Mouse (Mus musculus) adrenal gland, adult 2 months (tissue): ENCODE measurements around the gene Scube2. TPM values are rescaled to one million over a fixed set of nuclear protein-coding genes. Genes with fewer than 3 reads are reported as not detected.
A peak's percentile ranks its signal among the peaks of the same experiment; 100 is the strongest.

ENCODE experiments used
- DNase-seq: peaks from one replicate; pipeline ENCODE4 v3.0.0; 2021
- polyA plus RNA-seq: library from polyadenylated mRNA; depleted of rRNA; stranded (reverse); fragments of >200 nt; gene quantifications from 2 replicates; pipeline ENCODE4 v1.2.3, GENCODE M21; 2012
- total RNA-seq, 2 experiments: library from RNA; stranded (reverse); gene quantifications; 2 replicates each; pipeline ENCODE4 v1.2.3; 2021

The Scube2 gene
- total and polyA plus RNA-seq, 3 experiments, result 0.17 to 0.62 (median 0.22) TPM

GRCm38 (mm10) chr7:109850531-109850930 lies 14.9 kb downstream of the Scube2 start:
- no peak for DNase-seq

GRCm38 (mm10) chr7:109849750-109850434 lies 15.6 kb downstream of the Scube2 start:
- DNase-seq, result no peak

- DNase-seq, result no peak
These were observed 16.4 kb downstream of the Scube2 start for GRCm38 (mm10) chr7:109848867-109849733.

GRCm38 (mm10) chr7:109844100-109844499 lies 21.4 kb downstream of the Scube2 start:
- no peak for DNase-seq

- no peak for DNase-seq
These were observed 23.7 kb downstream of the Scube2 start for GRCm38 (mm10) chr7:109841618-109842418.

GRCm38 (mm10) chr7:109841031-109841430 lies 24.4 kb downstream of the Scube2 start:
- DNase-seq, result no peak

- no peak for DNase-seq
These were observed 26.9 kb downstream of the Scube2 start for GRCm38 (mm10) chr7:109838613-109839012.

GRCm38 (mm10) chr7:109837651-109838050 lies 27.8 kb downstream of the Scube2 start:
- no peak for DNase-seq

GRCm38 (mm10) chr7:109834894-109835293 lies 30.6 kb downstream of the Scube2 start:
- no peak for DNase-seq

- DNase-seq, result peak; percentile 51
These were observed 34.1 kb downstream of the Scube2 start for GRCm38 (mm10) chr7:109831376-109831775.

GRCm38 (mm10) chr7:109826911-109827310 lies 38.6 kb downstream of the Scube2 start:
- DNase-seq, result peak; percentile 72

GRCm38 (mm10) chr7:109825293-109825692 lies 40.2 kb downstream of the Scube2 start:
- DNase-seq, result no peak

- no peak for DNase-seq
These were observed 46.9 kb downstream of the Scube2 start for GRCm38 (mm10) chr7:109818600-109818999.

GRCm38 (mm10) chr7:109817954-109818353 lies 47.5 kb downstream of the Scube2 start:
- no peak for DNase-seq

- no peak for DNase-seq
These were observed 51.9 kb downstream of the Scube2 start for GRCm38 (mm10) chr7:109813330-109814140.

- DNase-seq, result no peak
These were observed 57.6 kb downstream of the Scube2 start for GRCm38 (mm10) chr7:109807616-109808485.

GRCm38 (mm10) chr7:109804843-109805242 lies 60.6 kb downstream of the Scube2 start:
- peak; percentile 24 for DNase-seq

- DNase-seq, result peak; percentile 62
These were observed 61.1 kb downstream of the Scube2 start for GRCm38 (mm10) chr7:109804355-109804754.

- DNase-seq, result no peak
These were observed 62.0 kb downstream of the Scube2 start for GRCm38 (mm10) chr7:109803516-109803915.

GRCm38 (mm10) chr7:109800626-109801025 lies 64.9 kb downstream of the Scube2 start:
- DNase-seq, result no peak
